Mouse (Mus musculus): ENCODE results near the gene Iqgap2.

DNA sequence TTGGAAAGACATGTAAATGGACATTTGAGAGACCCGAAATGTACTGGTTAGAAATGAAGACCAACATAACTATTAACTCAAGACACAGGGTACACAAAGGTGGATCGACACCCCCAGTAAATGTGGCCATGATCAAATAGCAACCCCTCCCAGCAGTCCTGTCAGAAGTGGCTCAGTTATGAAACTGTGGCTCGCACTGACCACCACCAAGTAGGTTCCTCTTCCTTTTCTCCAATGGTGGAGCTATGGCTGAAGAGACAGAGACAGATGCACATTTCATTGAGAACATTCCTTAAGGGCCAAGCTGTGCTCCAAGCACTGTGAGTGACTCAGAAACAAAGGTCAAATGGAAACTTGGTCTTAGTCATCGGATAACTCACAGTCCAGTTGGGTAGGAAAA lies 92.4 kb downstream of the Iqgap2 start:
- no peak for TF ChIP-seq EP300 (IDR thresholded peaks at IDR 0.05; ENCODE audit: low read depth in 1 of 2, low read length in 2 of 2)
- TF ChIP-seq CTCF (IDR thresholded peaks at IDR 0.05 in 2 of 3, conservative IDR thresholded peaks at IDR 0.05 in 1 of 3; ENCODE audit: control insufficient read depth in 1 of 3, insufficient read depth in 1 of 3, low read depth in 2 of 3, low read length in 3 of 3, poor library complexity in 1 of 3, severe bottlenecking in 1 of 3), result no peak
- no peak for TF ChIP-seq POLR2A (IDR thresholded peaks at IDR 0.05; ENCODE audit: control insufficient read depth in 1 of 2, insufficient read depth in 1 of 2, low read depth in 1 of 2, low read length in 2 of 2, poor library complexity in 1 of 2)
- TF ChIP-seq TBP (IDR thresholded peaks at IDR 0.05; ENCODE audit: low read depth, low read length), result no peak
- no peak for TF ChIP-seq MAZ (IDR thresholded peaks at IDR 0.05; ENCODE audit: low read depth, low read length)
- no peak for TF ChIP-seq USF2 (IDR thresholded peaks at IDR 0.05; ENCODE audit: borderline replicate concordance in 1 of 2, insufficient read depth in 1 of 2, low read depth in 1 of 2, low read length in 2 of 2)
- no peak for TF ChIP-seq CHD1 (IDR thresholded peaks at IDR 0.05; ENCODE audit: low read depth, low read length)
- no peak for TF ChIP-seq TAL1 (IDR thresholded peaks at IDR 0.05; ENCODE audit: low read length)
- no peak for TF ChIP-seq MYC (IDR thresholded peaks at IDR 0.05; ENCODE audit: low read depth, low read length)
- TF ChIP-seq GATA1 (IDR thresholded peaks at IDR 0.05; ENCODE audit: low read depth, low read length), result no peak
- TF ChIP-seq CHD2 (IDR thresholded peaks at IDR 0.05; ENCODE audit: low read length), result no peak
- no peak for TF ChIP-seq NELFE (IDR thresholded peaks at IDR 0.05; ENCODE audit: low read depth, low read length)
